ENCODE assay signal across 23 mouse cellular contexts in genomic region chr9:64557110-64557745, GRCm38 (mm10).
DNase-seq lines count a peak whose midpoint lies in the region; ATAC-seq and TF ChIP-seq lines count a peak whose summit lies in the region.
"Had no signal": no experiment of that assay in that cellular context is flagged by ENCODE, and none has a peak within 500 bp of the region (broad histone marks: within the 10 kb centered on the region; RNA-seq: fewer than 3 reads in every experiment).

No protein-coding gene starts in this region.

- H3K9ac ChIP-seq in heart, embryonic 14.5 days (ENCODE audit: low read length): no peak overlapping the region
- no peak overlapping the region for H3K9ac ChIP-seq in forebrain, embryonic 12.5 days
- H3K9ac ChIP-seq: embryonic facial prominence, embryonic 15.5 days; heart, embryonic 12.5 days; hindbrain, embryonic 13.5 days; liver, embryonic 12.5 days; lung, embryonic 14.5 days; midbrain, embryonic 12.5 days; neural tube, embryonic 15.5 days had no signal

- no peaks in the 10 kb centered on the region for H3K27me3 ChIP-seq in heart, embryonic 14.5 days (ENCODE audit: control insufficient read depth, insufficient read depth, low read length)
- H3K27me3 ChIP-seq in forebrain, embryonic 12.5 days: no peaks in the 10 kb centered on the region; the same call in 1 of the 2 replicates

- no peak for DNase-seq in heart, postnatal 4 days
- peak; percentile 74 for DNase-seq in cerebellum, adult 9-11 months
- peak; percentile 31 to 60 for DNase-seq in cerebellum, postnatal 25 days
- DNase-seq in thymus, postnatal 25 days: peak; percentile 21
- DNase-seq in gastrocnemius, adult 2 months: no peak
- DNase-seq: adrenal gland, postnatal 36 days; gastrocnemius, postnatal 25 days; heart, adult 18-20 months; heart, postnatal 14 days; kidney, adult 18-20 months; kidney, postnatal 14 days; lung, embryonic 14.5 days had no signal

- no peaks in the 10 kb centered on the region for H3K9me3 ChIP-seq in heart, embryonic 14.5 days (ENCODE audit: control insufficient read depth, low read length)
- H3K9me3 ChIP-seq in forebrain, embryonic 12.5 days: no peaks in the 10 kb centered on the region
- H3K9me3 ChIP-seq: embryonic facial prominence, embryonic 15.5 days; heart, embryonic 12.5 days; hindbrain, embryonic 13.5 days; liver, embryonic 12.5 days; midbrain, embryonic 12.5 days; neural tube, embryonic 15.5 days had no signal

- no peaks in the 10 kb centered on the region for H3K36me3 ChIP-seq in heart, embryonic 14.5 days (ENCODE audit: control insufficient read depth, insufficient read depth, low read length)
- H3K36me3 ChIP-seq in forebrain, embryonic 12.5 days (replicated peaks): no peaks in the 10 kb centered on the region
- H3K36me3 ChIP-seq: embryonic facial prominence, embryonic 15.5 days; heart, embryonic 12.5 days; hindbrain, embryonic 13.5 days; liver, embryonic 12.5 days; midbrain, embryonic 12.5 days; neural tube, embryonic 15.5 days had no signal

- no peak overlapping the region for H3K27ac ChIP-seq in heart, embryonic 14.5 days (replicated peaks in 1 of 2; ENCODE audit: control insufficient read depth in 1 of 2, insufficient read depth in 1 of 2, low read depth in 2 of 2, low read length in 2 of 2)
- H3K27ac ChIP-seq in forebrain, embryonic 12.5 days: no peak overlapping the region
- no peak overlapping the region for H3K27ac ChIP-seq in gastrocnemius, adult 2 months
- H3K27ac ChIP-seq: embryonic facial prominence, embryonic 15.5 days; hindbrain, embryonic 13.5 days; layer of hippocampus, adult 2 months; liver, embryonic 12.5 days; midbrain, embryonic 12.5 days; neural tube, embryonic 15.5 days had no signal

- 63% methylated on average over 11 of the region's 11 CpGs for WGBS in heart, embryonic 14.5 days
- WGBS in forebrain, embryonic 12.5 days: 87% methylated on average over 11 of the region's 11 CpGs

- no peak overlapping the region for H3K4me2 ChIP-seq in heart, embryonic 14.5 days (ENCODE audit: low read length)
- H3K4me2 ChIP-seq in forebrain, embryonic 12.5 days: no peak overlapping the region
- H3K4me2 ChIP-seq: embryonic facial prominence, embryonic 15.5 days; heart, embryonic 12.5 days; hindbrain, embryonic 13.5 days; liver, embryonic 12.5 days; lung, embryonic 14.5 days; midbrain, embryonic 12.5 days; neural tube, embryonic 15.5 days had no signal

- intact Hi-C loops in gastrocnemius, adult 2 months (cut with DNase I): no loop called here

- 0 out of 2 replicates have a peak, but pooled peaks have one; percentile 39 for ATAC-seq in heart, embryonic 14.5 days (ENCODE audit: insufficient number of reproducible peaks, insufficient read depth, low FRiP score, low read depth)
- no peak for ATAC-seq in forebrain, embryonic 12.5 days (ENCODE audit: low FRiP score)
- ATAC-seq: forebrain, embryonic 16.5 days; inflammation-experienced regulatory T-cells, adult 6 months; liver, embryonic 12.5 days had no signal

- no peaks in the 10 kb centered on the region for H3K4me1 ChIP-seq in heart, embryonic 14.5 days (ENCODE audit: control insufficient read depth in 2 of 2, insufficient read depth in 2 of 2, low read length in 2 of 2)
- H3K4me1 ChIP-seq in forebrain, embryonic 12.5 days: peaks cover 22% of the 10 kb centered on the region
- H3K4me1 ChIP-seq: embryonic facial prominence, embryonic 15.5 days; heart, embryonic 12.5 days had no signal

- TF ChIP-seq CTCF in gastrocnemius, adult 2 months (IDR thresholded peaks at IDR 0.05): no peak

- H3K4me3 ChIP-seq in heart, embryonic 14.5 days (ENCODE audit: control insufficient read depth in 1 of 2, insufficient read depth in 1 of 2, low read depth in 1 of 2, low read length in 2 of 2): no peak overlapping the region
- no peak overlapping the region for H3K4me3 ChIP-seq in forebrain, embryonic 12.5 days (replicated peaks)
- no peak overlapping the region for H3K4me3 ChIP-seq in gastrocnemius, adult 2 months
- H3K4me3 ChIP-seq: embryonic facial prominence, embryonic 15.5 days; heart, embryonic 12.5 days; hindbrain, embryonic 13.5 days; layer of hippocampus, adult 2 months; liver, embryonic 12.5 days; midbrain, embryonic 12.5 days; neural tube, embryonic 15.5 days had no signal

Comparison
In these comparisons a context has a peak if more than half of its experiments do, and no peak if none do; other contexts are left out.
1. DNase-seq: peak in cerebellum, adult 9-11 months (single experiment), cerebellum, postnatal 25 days (2 of 2) and thymus, postnatal 25 days (single experiment); none in heart, postnatal 4 days (single experiment) and gastrocnemius, adult 2 months (single experiment).